Mouse (Mus musculus) intestine, postnatal 0 days (tissue): ENCODE measurements around the gene 4930469K13Rik. TPM values are rescaled to one million over a fixed set of nuclear protein-coding genes. Genes with fewer than 3 reads are reported as not detected.

ENCODE experiments used
- ATAC-seq: fragments of 200-750 bp; cut with Nextera tagmentation; 2 replicates; pipeline ENCODE4 v1.8.0; 2017; ENCODE audit warnings: mild to moderate bottlenecking, moderate TSS enrichment, moderate library complexity
- H3K27ac ChIP-seq: fragments of 300-500 bp; sonication (generic); 2 replicates; pipeline ENCODE4 v1.5.1; 2014; ENCODE audit warnings: mild to moderate bottlenecking, low read depth, low read length, moderate library complexity
- H3K27me3 ChIP-seq: fragments of 300-500 bp; sonication (generic); replicated peaks from 2 replicates; pipeline ENCODE4 v1.6.1; 2014; ENCODE audit warnings: low read length, mixed read lengths; ENCODE audit not compliant: control insufficient read depth, insufficient read depth
- H3K36me3 ChIP-seq: fragments of 300-500 bp; sonication (generic); 2 replicates; pipeline ENCODE4 v1.6.1; 2014; ENCODE audit warnings: mild to moderate bottlenecking, moderate library complexity; ENCODE audit not compliant: control insufficient read depth, insufficient read depth
- H3K4me1 ChIP-seq: fragments of 300-500 bp; sonication (generic); replicated peaks from 2 replicates; pipeline ENCODE4 v1.6.1; 2014; ENCODE audit warnings: antibody characterized with exemption, low read length, mixed read lengths; ENCODE audit not compliant: control insufficient read depth, insufficient read depth
- H3K4me2 ChIP-seq: fragments of 300-500 bp; sonication (generic); replicated peaks from 2 replicates; pipeline ENCODE4 v1.6.1; 2014; ENCODE audit warnings: low read depth, mild to moderate bottlenecking, moderate library complexity
- H3K4me3 ChIP-seq: fragments of 300-500 bp; sonication (generic); 2 replicates; pipeline ENCODE4 v1.5.1; 2014; ENCODE audit warnings: low read depth, low read length
- H3K9ac ChIP-seq: fragments of 300-500 bp; sonication (generic); 2 replicates; pipeline ENCODE4 v1.6.1; 2014; ENCODE audit warnings: mild to moderate bottlenecking, low read depth, low read length
- H3K9me3 ChIP-seq: fragments of 300-500 bp; sonication (generic); 2 replicates; pipeline ENCODE4 v1.6.1; 2016; ENCODE audit warnings: mixed run types; ENCODE audit not compliant: control insufficient read depth
- CTCF ChIP-seq: sonication (generic); IDR thresholded peaks from 2 replicates; pipeline ENCODE4 v1.5.1; 2016; ENCODE audit warnings: low read depth, mild to moderate bottlenecking, control low read depth, antibody characterized with exemption, moderate library complexity
- WGBS: fragments of 180-500 bp; shearing (Covaris S2); extraction: QIAGEN DNeasy Blood & Tissue Kit; methylation state at CpG from one replicate; pipeline ENCODE4 v1.1.7; 2014; 5-methylcytosine and 5-hydroxymethylcytosine counted together
- polyA plus RNA-seq: library from polyadenylated mRNA; unstranded; fragments of >200 nt; fragmentation: Nextera tagmentation; extraction: Ambion mirVana; gene quantifications from 2 replicates; pipeline ENCODE4 v1.2.1, GENCODE M21; 2015

Gene 4930469K13Rik
- polyA plus RNA-seq, 1 experiment from 2014 or later = not detected

DNA sequence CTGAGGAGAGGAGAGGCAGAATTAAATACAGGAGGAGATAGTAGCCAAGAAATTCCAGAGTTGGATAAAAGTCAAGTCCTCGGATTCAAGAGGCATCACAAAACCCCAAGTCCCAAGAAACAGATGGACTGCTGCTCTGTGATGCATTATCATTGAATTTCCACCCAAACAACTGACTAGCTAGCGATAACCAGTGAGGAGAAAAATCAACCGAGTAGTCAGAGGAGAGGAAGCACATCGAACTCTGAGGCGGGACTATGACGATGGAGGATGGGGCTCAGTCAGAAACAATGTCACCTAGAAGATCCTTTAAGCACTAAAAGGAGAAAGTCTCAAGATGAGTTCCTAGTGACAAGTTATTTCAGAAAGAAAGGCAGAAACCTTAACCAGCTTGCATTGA is 39.4 kb downstream of the 4930469K13Rik start:
- Histone ChIP-seq H3K9ac (no peak overlapping the region), H3K4me1 (no peaks in the 10 kb centered on the region), H3K27me3 (no peaks in the 10 kb centered on the region), H3K36me3 (no peaks in the 10 kb centered on the region), H3K4me2 (no peak overlapping the region), H3K9me3 (no peaks in the 10 kb centered on the region), H3K27ac (no peak overlapping the region), H3K4me3 (no peak overlapping the region)
- 88% methylated on average over 6 of the region's 6 CpGs for WGBS
- no peak for ATAC-seq
- no peak for TF ChIP-seq CTCF

DNA sequence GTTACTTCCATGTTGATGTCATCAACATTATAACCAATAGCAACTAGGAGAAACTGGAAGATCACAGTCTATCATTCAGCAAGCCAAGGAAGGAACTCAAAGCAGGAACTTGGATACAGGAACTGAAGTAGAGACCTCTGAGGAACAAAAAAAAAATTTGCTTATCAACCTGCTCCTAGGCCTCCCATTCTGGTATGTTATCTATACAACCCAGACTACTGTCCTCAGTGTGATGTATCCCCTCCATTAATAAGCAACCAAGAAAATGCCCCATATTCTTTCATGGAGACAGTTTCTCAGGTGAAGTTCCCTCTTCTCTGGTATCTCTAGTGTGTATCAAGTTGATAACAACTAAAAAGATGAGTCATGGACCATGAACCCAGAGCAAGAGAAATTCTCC is 40.0 kb downstream of the 4930469K13Rik start:
- Histone ChIP-seq H3K27me3 (no peaks in the 10 kb centered on the region), H3K4me2 (no peak overlapping the region), H3K4me1 (no peaks in the 10 kb centered on the region), H3K36me3 (no peaks in the 10 kb centered on the region), H3K9me3 (no peaks in the 10 kb centered on the region), H3K9ac (no peak overlapping the region), H3K27ac (no peak overlapping the region), H3K4me3 (no peak overlapping the region)
- ATAC-seq = no peak
- TF ChIP-seq CTCF = no peak

DNA sequence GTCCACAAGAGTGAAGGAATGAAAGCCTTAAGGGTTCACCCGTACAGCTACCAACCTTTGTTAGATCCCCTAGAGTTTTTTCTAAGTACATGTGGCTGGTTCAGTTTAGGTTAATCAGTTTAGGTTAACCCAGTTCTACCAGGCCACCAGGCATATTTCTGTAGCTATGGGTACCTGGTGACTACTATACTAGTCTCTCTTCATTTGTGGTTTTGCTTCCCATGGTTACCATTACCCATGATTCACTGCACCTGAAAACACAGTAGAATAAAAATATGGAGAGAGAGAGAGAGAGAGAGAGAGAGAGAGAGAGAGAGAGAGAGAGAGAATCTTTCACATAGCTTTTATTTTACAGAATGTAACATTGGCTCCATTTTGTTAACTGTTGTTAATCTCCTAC is 41.6 kb downstream of the 4930469K13Rik start:
- ATAC-seq = no peak
- 81% methylated on average over 1 of the region's 1 CpGs for WGBS
- Histone ChIP-seq H3K36me3 (no peaks in the 10 kb centered on the region), H3K4me3 (no peak overlapping the region), H3K4me2 (no peak overlapping the region), H3K4me1 (no peaks in the 10 kb centered on the region), H3K9ac (no peak overlapping the region), H3K27me3 (no peaks in the 10 kb centered on the region), H3K27ac (no peak overlapping the region), H3K9me3 (no peaks in the 10 kb centered on the region)
- TF ChIP-seq CTCF = no peak

DNA sequence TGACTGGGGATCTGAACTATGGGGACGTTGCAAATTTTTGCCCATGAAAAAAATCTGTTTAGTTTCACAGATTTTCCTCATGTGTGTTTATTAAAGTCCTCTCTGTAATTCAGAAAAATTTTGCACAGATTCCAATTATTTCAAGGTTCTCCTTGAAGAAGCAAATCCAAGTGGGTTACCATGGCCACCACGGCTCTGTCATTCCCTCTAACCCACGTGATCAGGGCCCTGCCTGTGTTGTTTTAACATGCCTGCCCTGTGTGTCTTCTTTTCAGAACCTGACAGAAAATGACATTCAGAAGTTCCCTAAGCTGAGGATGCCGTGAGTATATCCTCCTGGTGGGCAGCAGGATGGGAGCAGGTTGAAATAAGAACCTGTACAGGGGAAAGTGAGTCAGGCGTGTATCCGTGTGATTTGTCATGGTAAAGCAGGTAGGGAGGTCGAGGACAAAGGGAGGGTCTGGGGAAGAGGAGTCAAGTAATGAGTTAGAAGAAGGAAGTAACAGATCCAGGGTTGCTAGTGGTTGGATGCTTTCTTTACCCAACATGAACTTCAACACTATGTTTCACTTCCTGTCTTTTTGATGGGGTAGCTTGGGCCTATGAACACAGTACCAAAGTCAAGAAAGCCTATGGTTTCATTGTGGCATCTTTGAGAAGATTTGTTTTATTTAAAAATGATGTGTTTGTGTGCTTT is 44.2 kb downstream of the 4930469K13Rik start:
- WGBS = 76% methylated on average over 7 of the region's 7 CpGs
- TF ChIP-seq CTCF = no peak

DNA sequence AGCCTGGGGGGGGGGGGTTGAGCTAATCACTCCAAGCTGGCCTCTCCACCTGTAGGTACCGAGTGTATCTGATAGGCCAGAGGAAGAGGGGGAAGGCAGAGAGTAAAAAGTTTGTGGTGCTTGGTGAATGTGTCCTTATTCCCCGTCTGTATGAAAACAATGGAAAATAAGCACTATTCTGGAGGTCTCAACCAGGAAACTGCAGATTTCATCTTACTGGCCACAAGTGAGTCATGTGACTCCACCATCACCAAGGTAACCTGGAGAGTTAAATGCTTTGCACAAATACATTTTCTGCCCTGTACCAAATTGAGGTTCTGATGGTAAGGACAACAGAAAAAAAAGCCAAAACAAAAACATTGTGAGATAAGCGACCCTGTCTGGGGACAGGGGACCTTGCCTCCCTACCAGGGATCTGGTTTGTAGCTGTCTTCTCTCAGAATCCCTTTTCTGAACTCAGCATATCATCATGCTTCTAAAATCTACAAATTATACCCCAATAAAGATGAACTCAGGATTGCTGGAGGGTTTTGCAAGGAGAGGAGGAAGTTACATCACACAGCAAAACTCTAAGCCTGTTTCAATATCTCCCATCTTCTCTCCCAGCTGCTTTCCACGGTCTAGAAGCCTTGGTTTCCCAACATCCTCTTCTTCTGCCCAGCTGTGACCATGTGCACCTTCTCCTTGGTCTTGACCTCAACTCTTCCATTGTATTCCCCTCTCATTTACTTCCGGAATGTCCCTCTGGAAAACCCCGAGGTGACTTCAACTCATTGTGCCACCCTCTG is 45.1 kb downstream of the 4930469K13Rik start:
- H3K4me2 ChIP-seq = no peak overlapping the region
- no peak for TF ChIP-seq CTCF
- H3K4me3 ChIP-seq = no peak overlapping the region
- H3K9me3 ChIP-seq = no peaks in the 10 kb centered on the region
- H3K9ac ChIP-seq = no peak overlapping the region
- 75% methylated on average over 6 of the region's 6 CpGs for WGBS
- no peaks in the 10 kb centered on the region for H3K27me3 ChIP-seq
- no peak for ATAC-seq
- no peaks in the 10 kb centered on the region for H3K4me1 ChIP-seq
- no peak overlapping the region for H3K27ac ChIP-seq
- no peaks in the 10 kb centered on the region for H3K36me3 ChIP-seq

More for the DNA sequence above, 44.2 kb downstream of the 4930469K13Rik start:
- Histone ChIP-seq H3K9me3 (no peaks in the 10 kb centered on the region), H3K27ac (no peak overlapping the region), H3K9ac (no peak overlapping the region), H3K36me3 (no peaks in the 10 kb centered on the region), H3K4me2 (no peak overlapping the region), H3K27me3 (no peaks in the 10 kb centered on the region), H3K4me1 (no peaks in the 10 kb centered on the region), H3K4me3 (no peak overlapping the region)
- no peak for ATAC-seq

DNA sequence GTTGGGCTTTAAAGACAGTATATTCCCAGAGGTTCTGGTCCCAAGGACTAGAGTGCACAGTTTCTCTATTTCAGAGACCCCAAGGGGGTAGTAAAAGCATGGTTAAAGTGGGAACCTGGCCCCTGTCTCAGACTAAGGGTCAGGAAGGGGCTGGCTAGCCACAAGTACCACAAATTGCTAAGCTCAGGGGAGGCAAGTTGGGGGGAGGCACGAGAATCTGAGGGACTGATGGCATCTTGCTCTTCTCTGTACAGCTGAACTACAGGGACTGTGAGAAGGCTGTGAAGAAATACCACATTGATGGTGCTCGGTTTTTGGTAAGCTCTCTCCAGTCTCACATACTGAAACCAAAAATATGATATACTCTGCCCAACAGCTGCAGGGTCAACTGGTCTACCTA is 47.7 kb downstream of the 4930469K13Rik start:
- Histone ChIP-seq H3K4me2 (no peak overlapping the region), H3K4me3 (no peak overlapping the region), H3K27me3 (no peaks in the 10 kb centered on the region), H3K27ac (no peak overlapping the region), H3K4me1 (no peaks in the 10 kb centered on the region), H3K9ac (no peak overlapping the region), H3K36me3 (no peaks in the 10 kb centered on the region), H3K9me3 (no peaks in the 10 kb centered on the region)
- TF ChIP-seq CTCF = no peak
- no peak for ATAC-seq
- WGBS = 64% methylated on average over 2 of the region's 2 CpGs
